Mouse (Mus musculus) limb, embryonic 11.5 days (tissue): ENCODE data around the gene Zfp800. TPM values are rescaled to one million over a fixed set of nuclear protein-coding genes. Genes with fewer than 3 reads are reported as not detected.

Source experiments
- ATAC-seq: fragments of 200-750 bp; cut with Nextera tagmentation; 2 replicates; pipeline ENCODE4 v1.8.0; 2017; ENCODE audit warnings: low read depth; ENCODE audit not compliant: insufficient number of reproducible peaks, low FRiP score, low TSS enrichment
- DNase-seq: peaks from one replicate; pipeline ENCODE4 v3.0.0-alpha.2; 2015; ENCODE audit warnings: low spot score
- H3K27ac ChIP-seq: fragments of 300-500 bp; sonication (generic); replicated peaks from 2 replicates; pipeline ENCODE4 v1.5.1; 2014; ENCODE audit warnings: low read depth, mild to moderate bottlenecking, low read length
- H3K27me3 ChIP-seq: fragments of 300-500 bp; sonication (generic); 2 replicates; pipeline ENCODE4 v1.6.1; 2014; ENCODE audit warnings: mild to moderate bottlenecking, low read length, mixed read lengths; ENCODE audit not compliant: control insufficient read depth, insufficient read depth
- H3K36me3 ChIP-seq: fragments of 300-500 bp; sonication (generic); 2 replicates; pipeline ENCODE4 v1.6.1; 2014; ENCODE audit warnings: mild to moderate bottlenecking, low read length, moderate library complexity, mixed read lengths; ENCODE audit not compliant: control insufficient read depth, insufficient read depth
- H3K4me1 ChIP-seq: fragments of 300-500 bp; sonication (generic); 2 replicates; pipeline ENCODE4 v1.6.1; 2014; ENCODE audit warnings: low read length, mixed read lengths; ENCODE audit not compliant: control insufficient read depth, insufficient read depth
- H3K4me2 ChIP-seq: fragments of 300-500 bp; sonication (generic); 2 replicates; pipeline ENCODE4 v1.6.1; 2014; ENCODE audit warnings: low read depth, mild to moderate bottlenecking, moderate library complexity; ENCODE audit not compliant: severe bottlenecking
- H3K4me3 ChIP-seq: fragments of 300-500 bp; sonication (generic); 2 replicates; pipeline ENCODE4 v1.5.1; 2014; ENCODE audit warnings: low read depth, low read length
- H3K9ac ChIP-seq: fragments of 300-500 bp; sonication (generic); 2 replicates; pipeline ENCODE4 v1.6.1; 2014; ENCODE audit warnings: mild to moderate bottlenecking, low read length
- H3K9me3 ChIP-seq: fragments of 300-500 bp; sonication (generic); 2 replicates; pipeline ENCODE4 v1.6.1; 2016; ENCODE audit warnings: low read length; ENCODE audit not compliant: control insufficient read depth
- WGBS: fragments of 180-500 bp; shearing (Covaris S2); extraction: QIAGEN DNeasy Blood & Tissue Kit; methylation state at CpG from one replicate; pipeline ENCODE4 v1.1.7; 2014; 5-methylcytosine and 5-hydroxymethylcytosine counted together
- polyA plus RNA-seq: library from polyadenylated mRNA; unstranded; fragments of >200 nt; fragmentation: Nextera tagmentation; extraction: Ambion mirVana; gene quantifications from 2 replicates; pipeline ENCODE4 v1.2.1, GENCODE M21; 2014

Zfp800 gene
- polyA plus RNA-seq, 1 experiment from 2014 or later, result 14.6 TPM

- DNase-seq (no peak), ATAC-seq (no peak)
- no peak overlapping the region for H3K27ac ChIP-seq
- H3K27me3 ChIP-seq, result no peaks in the 10 kb centered on the region
- no peak overlapping the region for H3K4me2 ChIP-seq
- no peaks in the 10 kb centered on the region for H3K4me1 ChIP-seq
- no peak overlapping the region for H3K4me3 ChIP-seq
- H3K9me3 ChIP-seq, result no peaks in the 10 kb centered on the region
- H3K9ac ChIP-seq, result no peak overlapping the region
- WGBS, result 51% methylated on average over 6 of the region's 6 CpGs
- no peaks in the 10 kb centered on the region for H3K36me3 ChIP-seq
Observed at GRCm38 (mm10) chr6:28202833-28203232, 195.0 kb downstream of the Zfp800 start.

- no peak for ATAC-seq
- H3K4me3 ChIP-seq, result no peak overlapping the region
- no peaks in the 10 kb centered on the region for H3K36me3 ChIP-seq
- H3K9me3 ChIP-seq, result no peaks in the 10 kb centered on the region
- 63% methylated on average over 2 of the region's 2 CpGs for WGBS
- H3K9ac ChIP-seq, result no peak overlapping the region
- H3K27ac ChIP-seq, result no peak overlapping the region
- no peak overlapping the region for H3K4me2 ChIP-seq
- no peak for DNase-seq
- no peaks in the 10 kb centered on the region for H3K4me1 ChIP-seq
- H3K27me3 ChIP-seq, result no peaks in the 10 kb centered on the region
Observed at GRCm38 (mm10) chr6:28193901-28194300, 203.9 kb downstream of the Zfp800 start.

DNA sequence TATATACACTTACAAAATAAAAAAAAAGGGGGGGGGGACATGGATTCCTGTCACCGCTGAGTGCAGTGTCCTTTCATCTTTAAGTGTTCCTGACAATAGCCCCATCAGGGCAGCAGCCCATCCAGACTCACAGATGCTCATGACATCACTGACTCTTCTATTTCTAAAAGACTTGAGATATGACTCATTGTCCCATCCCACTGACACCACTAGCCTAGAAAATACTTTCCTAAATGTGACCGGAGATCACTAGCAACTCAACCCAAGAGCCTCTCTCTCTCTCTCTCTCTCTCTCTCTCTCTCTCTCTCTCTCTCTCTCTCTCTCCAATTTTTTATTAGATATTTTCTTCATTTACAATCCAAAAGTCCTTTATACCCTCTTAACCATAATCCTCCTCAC is 205.9 kb downstream of the Zfp800 start:
- Histone ChIP-seq H3K4me1 (no peaks in the 10 kb centered on the region), H3K36me3 (no peaks in the 10 kb centered on the region), H3K9me3 (no peaks in the 10 kb centered on the region), H3K4me2 (no peak overlapping the region), H3K9ac (no peak overlapping the region), H3K27ac (no peak overlapping the region), H3K27me3 (no peaks in the 10 kb centered on the region), H3K4me3 (no peak overlapping the region)
- no peak for DNase-seq
- ATAC-seq, result no peak
- WGBS, result 100% methylated on average over 2 of the region's 2 CpGs

Other genes with a start within 250 kb of the Zfp800 start
- 302 and 320 TPM in 2 replicates for gene Arf5, start 25.6 kb upstream of the Zfp800 start, polyA plus RNA-seq
- gene Fscn3, start 29.8 kb upstream of the Zfp800 start, polyA plus RNA-seq, result not detected in 2 replicates
- 7.3 and 8.0 TPM in 2 replicates for gene Gcc1, start 30.4 kb upstream of the Zfp800 start, polyA plus RNA-seq
- gene Pax4, start 51.3 kb upstream of the Zfp800 start, polyA plus RNA-seq, result not detected in 2 replicates
- gene Snd1, start 77.1 kb upstream of the Zfp800 start, polyA plus RNA-seq, result 120 and 124 TPM in 2 replicates